Mouse (Mus musculus): ENCODE measurements around the gene Rmdn2. TPM values are rescaled to one million over a fixed set of nuclear protein-coding genes. Genes with fewer than 3 reads are reported as not detected.

The Rmdn2 gene
- polyA plus RNA-seq, 1 experiment from 2014 or later: 7.7 TPM

GRCm38 (mm10) chr17:79584246-79584800 lies 27.3 kb upstream of the Rmdn2 start:
- WGBS: 92% methylated on average over 6 of the region's 6 CpGs
- DNase-seq: no peak

GRCm38 (mm10) chr17:79589913-79590312 lies 21.8 kb upstream of the Rmdn2 start:
- ATAC-seq (ENCODE audit: low FRiP score, low TSS enrichment): no peak
- no peak overlapping the region for H3K4me3 ChIP-seq (replicated peaks; ENCODE audit: low read depth, low read length)

More at GRCm38 (mm10) chr17:79584246-79584800, 27.3 kb upstream of the Rmdn2 start:
- H3K27me3 ChIP-seq (ENCODE audit: control insufficient read depth, insufficient read depth, low read length): no peaks in the 10 kb centered on the region
- no peak overlapping the region for H3K9ac ChIP-seq (replicated peaks; ENCODE audit: low read length)
- ATAC-seq (ENCODE audit: low FRiP score, low TSS enrichment): no peak
- no peaks in the 10 kb centered on the region for H3K4me1 ChIP-seq (ENCODE audit: control insufficient read depth, insufficient read depth, low read length)
- no peak overlapping the region for H3K4me2 ChIP-seq (ENCODE audit: low read length)
- no peak overlapping the region for H3K4me3 ChIP-seq (replicated peaks; ENCODE audit: low read depth, low read length)
- no peaks in the 10 kb centered on the region for H3K9me3 ChIP-seq (ENCODE audit: control insufficient read depth, low read length)
- no peaks in the 10 kb centered on the region for H3K36me3 ChIP-seq (ENCODE audit: control insufficient read depth, insufficient read depth, low read length)
- no peak overlapping the region for H3K27ac ChIP-seq (replicated peaks; ENCODE audit: low read depth, low read length)

GRCm38 (mm10) chr17:79595996-79596395 lies 15.7 kb upstream of the Rmdn2 start:
- Histone ChIP-seq H3K27me3 (ENCODE audit: control insufficient read depth, insufficient read depth, low read length) (no peaks in the 10 kb centered on the region), H3K4me3 (replicated peaks; ENCODE audit: low read depth, low read length) (no peak overlapping the region), H3K4me1 (ENCODE audit: control insufficient read depth, insufficient read depth, low read length) (no peaks in the 10 kb centered on the region), H3K9me3 (ENCODE audit: control insufficient read depth, low read length) (no peaks in the 10 kb centered on the region), H3K36me3 (ENCODE audit: control insufficient read depth, insufficient read depth, low read length) (no peaks in the 10 kb centered on the region), H3K27ac (replicated peaks; ENCODE audit: low read depth, low read length) (no peak overlapping the region), H3K4me2 (ENCODE audit: low read length) (no peak overlapping the region), H3K9ac (replicated peaks; ENCODE audit: low read length) (no peak overlapping the region)
- DNase-seq (no peak), ATAC-seq (ENCODE audit: low FRiP score, low TSS enrichment) (no peak)
- WGBS: 85% methylated on average over 4 of the region's 4 CpGs

More at GRCm38 (mm10) chr17:79589913-79590312, 21.8 kb upstream of the Rmdn2 start:
- Histone ChIP-seq H3K9ac (replicated peaks; ENCODE audit: low read length) (no peak overlapping the region), H3K4me1 (ENCODE audit: control insufficient read depth, insufficient read depth, low read length) (no peaks in the 10 kb centered on the region), H3K27me3 (ENCODE audit: control insufficient read depth, insufficient read depth, low read length) (no peaks in the 10 kb centered on the region), H3K27ac (replicated peaks; ENCODE audit: low read depth, low read length) (no peak overlapping the region), H3K9me3 (ENCODE audit: control insufficient read depth, low read length) (no peaks in the 10 kb centered on the region), H3K36me3 (ENCODE audit: control insufficient read depth, insufficient read depth, low read length) (no peaks in the 10 kb centered on the region), H3K4me2 (ENCODE audit: low read length) (no peak overlapping the region)
- 93% methylated on average over 1 of the region's 1 CpGs for WGBS
- no peak for DNase-seq

GRCm38 (mm10) chr17:79598151-79598550 lies 13.5 kb upstream of the Rmdn2 start:
- H3K9me3 ChIP-seq (ENCODE audit: control insufficient read depth, low read length): no peaks in the 10 kb centered on the region
- no peak overlapping the region for H3K9ac ChIP-seq (replicated peaks; ENCODE audit: low read length)
- no peak for ATAC-seq (ENCODE audit: low FRiP score, low TSS enrichment)
- WGBS: 80% methylated on average over 2 of the region's 2 CpGs
- no peak overlapping the region for H3K4me2 ChIP-seq (ENCODE audit: low read length)
- H3K4me1 ChIP-seq (ENCODE audit: control insufficient read depth, insufficient read depth, low read length): 0 out of 2 replicates have a peak, but pooled peaks cover 4% of the 10 kb centered on the region
- DNase-seq: no peak
- no peaks in the 10 kb centered on the region for H3K36me3 ChIP-seq (ENCODE audit: control insufficient read depth, insufficient read depth, low read length)
- no peak overlapping the region for H3K27ac ChIP-seq (replicated peaks; ENCODE audit: low read depth, low read length)
- H3K27me3 ChIP-seq (ENCODE audit: control insufficient read depth, insufficient read depth, low read length): no peaks in the 10 kb centered on the region
- no peak overlapping the region for H3K4me3 ChIP-seq (replicated peaks; ENCODE audit: low read depth, low read length)

GRCm38 (mm10) chr17:79598596-79599577 lies 12.8 kb upstream of the Rmdn2 start:
- H3K36me3 ChIP-seq (ENCODE audit: control insufficient read depth, insufficient read depth, low read length): no peaks in the 10 kb centered on the region
- 0 out of 2 replicates have a peak, but pooled peaks cover 4% of the 10 kb centered on the region for H3K4me1 ChIP-seq (ENCODE audit: control insufficient read depth, insufficient read depth, low read length)
- no peak overlapping the region for H3K9ac ChIP-seq (replicated peaks; ENCODE audit: low read length)
- no peak for DNase-seq
- no peak for ATAC-seq (ENCODE audit: low FRiP score, low TSS enrichment)
- WGBS: 46% methylated on average over 8 of the region's 8 CpGs
- H3K4me2 ChIP-seq (ENCODE audit: low read length): no peak overlapping the region
- H3K4me3 ChIP-seq (replicated peaks; ENCODE audit: low read depth, low read length): no peak overlapping the region
- no peak overlapping the region for H3K27ac ChIP-seq (replicated peaks; ENCODE audit: low read depth, low read length)
- no peaks in the 10 kb centered on the region for H3K27me3 ChIP-seq (ENCODE audit: control insufficient read depth, insufficient read depth, low read length)
- no peaks in the 10 kb centered on the region for H3K9me3 ChIP-seq (ENCODE audit: control insufficient read depth, low read length)

- H3K36me3 ChIP-seq (ENCODE audit: control insufficient read depth, insufficient read depth, low read length): no peaks in the 10 kb centered on the region
- H3K9me3 ChIP-seq (ENCODE audit: control insufficient read depth, low read length): no peaks in the 10 kb centered on the region
- 82% methylated on average over 4 of the region's 4 CpGs for WGBS
- H3K27me3 ChIP-seq (ENCODE audit: control insufficient read depth, insufficient read depth, low read length): no peaks in the 10 kb centered on the region
- DNase-seq: no peak
- ATAC-seq (ENCODE audit: low FRiP score, low TSS enrichment): no peak
- H3K27ac ChIP-seq (replicated peaks; ENCODE audit: low read depth, low read length): no peak overlapping the region
- H3K4me3 ChIP-seq (replicated peaks; ENCODE audit: low read depth, low read length): no peak overlapping the region
- H3K9ac ChIP-seq (replicated peaks; ENCODE audit: low read length): no peak overlapping the region
- 0 out of 2 replicates have a peak, but pooled peaks cover 4% of the 10 kb centered on the region for H3K4me1 ChIP-seq (ENCODE audit: control insufficient read depth, insufficient read depth, low read length)
- no peak overlapping the region for H3K4me2 ChIP-seq (ENCODE audit: low read length)
Observed at GRCm38 (mm10) chr17:79600108-79600507, 11.6 kb upstream of the Rmdn2 start.

- Histone ChIP-seq H3K4me1 (ENCODE audit: control insufficient read depth, insufficient read depth, low read length) (0 out of 2 replicates have a peak, but pooled peaks cover 4% of the 10 kb centered on the region), H3K4me3 (replicated peaks; ENCODE audit: low read depth, low read length) (no peak overlapping the region), H3K27ac (replicated peaks; ENCODE audit: low read depth, low read length) (no peak overlapping the region), H3K36me3 (ENCODE audit: control insufficient read depth, insufficient read depth, low read length) (no peaks in the 10 kb centered on the region), H3K4me2 (ENCODE audit: low read length) (no peak overlapping the region), H3K9me3 (ENCODE audit: control insufficient read depth, low read length) (no peaks in the 10 kb centered on the region), H3K27me3 (ENCODE audit: control insufficient read depth, insufficient read depth, low read length) (no peaks in the 10 kb centered on the region), H3K9ac (replicated peaks; ENCODE audit: low read length) (no peak overlapping the region)
- ATAC-seq (ENCODE audit: low FRiP score, low TSS enrichment) (no peak), DNase-seq (no peak)
- 45% methylated on average over 5 of the region's 5 CpGs for WGBS
Observed at GRCm38 (mm10) chr17:79602381-79602780, 9.3 kb upstream of the Rmdn2 start.

- 0 out of 2 replicates have a peak, but pooled peaks cover 4% of the 10 kb centered on the region for H3K4me1 ChIP-seq (ENCODE audit: control insufficient read depth, insufficient read depth, low read length)
- H3K27ac ChIP-seq (replicated peaks; ENCODE audit: low read depth, low read length): no peak overlapping the region
- no peaks in the 10 kb centered on the region for H3K27me3 ChIP-seq (ENCODE audit: control insufficient read depth, insufficient read depth, low read length)
- no peak overlapping the region for H3K4me2 ChIP-seq (ENCODE audit: low read length)
- ATAC-seq (ENCODE audit: low FRiP score, low TSS enrichment) (no peak), DNase-seq (no peak)
- H3K9me3 ChIP-seq (ENCODE audit: control insufficient read depth, low read length): no peaks in the 10 kb centered on the region
- no peaks in the 10 kb centered on the region for H3K36me3 ChIP-seq (ENCODE audit: control insufficient read depth, insufficient read depth, low read length)
- no peak overlapping the region for H3K4me3 ChIP-seq (replicated peaks; ENCODE audit: low read depth, low read length)
- 80% methylated on average over 7 of the region's 7 CpGs for WGBS
- no peak overlapping the region for H3K9ac ChIP-seq (replicated peaks; ENCODE audit: low read length)
Observed at GRCm38 (mm10) chr17:79603427-79603826, 8.2 kb upstream of the Rmdn2 start.
